Mouse (Mus musculus) midbrain, embryonic 12.5 days (tissue): ENCODE measurements at regions not wholly inside any gene's neighbourhood (a gene's known extent, or its start where the extent isn't known, plus 50 kb on each side); places are given as distances from the start of the nearest gene placed in this dataset.
"Not testable (repeated sequence)": the region's sequence is repeated elsewhere in the genome, so short reads cannot be mapped to it uniquely, and the experiment has no call there.

Experiments used
- ATAC-seq: fragments of 200-750 bp; cut with Nextera tagmentation; 2 replicates; pipeline ENCODE4 v1.8.0; 2017; ENCODE audit warnings: low read depth, moderate TSS enrichment, moderate library complexity; ENCODE audit not compliant: low FRiP score
- H3K27ac ChIP-seq: fragments of 300-500 bp; sonication (generic); replicated peaks from 2 replicates; pipeline ENCODE4 v1.5.1; 2016; ENCODE audit warnings: mild to moderate bottlenecking
- H3K27me3 ChIP-seq: fragments of 300-500 bp; sonication (generic); 2 replicates; pipeline ENCODE4 v1.6.1; 2016; ENCODE audit warnings: mild to moderate bottlenecking
- H3K36me3 ChIP-seq: fragments of 300-500 bp; sonication (generic); 2 replicates; pipeline ENCODE4 v1.6.1; 2016
- H3K4me1 ChIP-seq: fragments of 300-500 bp; sonication (generic); 2 replicates; pipeline ENCODE4 v1.6.1; 2016
- H3K4me2 ChIP-seq: fragments of 300-500 bp; sonication (generic); replicated peaks from 2 replicates; pipeline ENCODE4 v1.6.1; 2016; ENCODE audit warnings: mild to moderate bottlenecking, moderate library complexity
- H3K4me3 ChIP-seq: fragments of 300-500 bp; sonication (generic); 2 replicates; pipeline ENCODE4 v1.5.1; 2016; ENCODE audit warnings: mild to moderate bottlenecking
- H3K9ac ChIP-seq: fragments of 300-500 bp; sonication (generic); replicated peaks from 2 replicates; pipeline ENCODE4 v1.6.1; 2016; ENCODE audit warnings: mild to moderate bottlenecking, moderate library complexity
- H3K9me3 ChIP-seq: fragments of 300-500 bp; sonication (generic); 2 replicates; pipeline ENCODE4 v1.6.1; 2016; ENCODE audit warnings: mild to moderate bottlenecking
- WGBS: fragments of 180-500 bp; shearing (Covaris S2); methylation state at CpG from one replicate; pipeline ENCODE4 v1.1.7; 2016; 5-methylcytosine and 5-hydroxymethylcytosine counted together

- Histone ChIP-seq H3K27me3 (no peaks in the 10 kb centered on the region), H3K36me3 (no peaks in the 10 kb centered on the region), H3K27ac (no peak overlapping the region), H3K9ac (no peak overlapping the region), H3K4me2 (no peak overlapping the region), H3K9me3 (no peaks in the 10 kb centered on the region), H3K4me1 (0 out of 2 replicates have a peak, but pooled peaks cover 4% of the 10 kb centered on the region), H3K4me3 (no peak overlapping the region)
- no peak for ATAC-seq
- WGBS = 64% methylated on average over 2 of the region's 2 CpGs
Observed at GRCm38 (mm10) chr13:6901682-6902081, 253.1 kb upstream of the Pfkp start.

- ATAC-seq = 0 out of 2 replicates have a peak, but pooled peaks have one; percentile 27
- 90% methylated on average over 1 of the region's 1 CpGs for WGBS
- Histone ChIP-seq H3K9me3 (no peaks in the 10 kb centered on the region), H3K27ac (no peak overlapping the region), H3K4me3 (no peak overlapping the region), H3K9ac (no peak overlapping the region), H3K36me3 (no peaks in the 10 kb centered on the region), H3K4me1 (0 out of 2 replicates have a peak, but pooled peaks cover 4% of the 10 kb centered on the region), H3K4me2 (no peak overlapping the region), H3K27me3 (no peaks in the 10 kb centered on the region)
Observed at GRCm38 (mm10) chr13:6897666-6898065, 249.1 kb upstream of the Pfkp start.

- no peaks in the 10 kb centered on the region for H3K36me3 ChIP-seq
- no peak overlapping the region for H3K4me3 ChIP-seq
- no peaks in the 10 kb centered on the region for H3K9me3 ChIP-seq
- no peak for ATAC-seq
- no peak overlapping the region for H3K9ac ChIP-seq
- no peak overlapping the region; the same call in 1 of the 2 replicates for H3K27ac ChIP-seq
- WGBS = 17% methylated on average over 5 of the region's 5 CpGs
- H3K4me1 ChIP-seq = peaks cover 5% of the 10 kb centered on the region; the same call in 1 of the 2 replicates
- no peak overlapping the region for H3K4me2 ChIP-seq
- no peaks in the 10 kb centered on the region for H3K27me3 ChIP-seq
Observed at GRCm38 (mm10) chr13:6891458-6892076, 243.0 kb upstream of the Pfkp start.

GRCm38 (mm10) chr13:6889446-6889845 is 240.9 kb upstream of the Pfkp start:
- H3K9ac ChIP-seq = not testable (repeated sequence)
- 83% methylated on average over 9 of the region's 9 CpGs for WGBS

GRCm38 (mm10) chr13:6888381-6888780 is 239.8 kb upstream of the Pfkp start:
- Histone ChIP-seq H3K9ac (no peak overlapping the region), H3K4me2 (no peak overlapping the region), H3K27me3 (no peaks in the 10 kb centered on the region), H3K9me3 (no peaks in the 10 kb centered on the region), H3K4me1 (peaks cover 5% of the 10 kb centered on the region; the same call in 1 of the 2 replicates), H3K4me3 (no peak overlapping the region), H3K27ac (no peak overlapping the region), H3K36me3 (no peaks in the 10 kb centered on the region)
- 96% methylated on average over 1 of the region's 1 CpGs for WGBS
- no peak for ATAC-seq

More at GRCm38 (mm10) chr13:6889446-6889845, 240.9 kb upstream of the Pfkp start:
- not testable (repeated sequence) for H3K36me3 ChIP-seq, H3K4me3 ChIP-seq, H3K4me2 ChIP-seq, H3K27ac ChIP-seq, H3K27me3 ChIP-seq, ATAC-seq, H3K9me3 ChIP-seq, H3K4me1 ChIP-seq

GRCm38 (mm10) chr13:6877018-6877901 is 228.7 kb upstream of the Pfkp start:
- Histone ChIP-seq H3K36me3 (no peaks in the 10 kb centered on the region), H3K27me3 (no peaks in the 10 kb centered on the region), H3K4me1 (no peaks in the 10 kb centered on the region), H3K9me3 (no peaks in the 10 kb centered on the region), H3K4me3 (no peak overlapping the region), H3K4me2 (no peak overlapping the region), H3K27ac (no peak overlapping the region), H3K9ac (no peak overlapping the region)
- no peak for ATAC-seq
- WGBS = 91% methylated on average over 5 of the region's 5 CpGs

- Histone ChIP-seq H3K36me3 (no peaks in the 10 kb centered on the region), H3K9ac (no peak overlapping the region), H3K4me2 (no peak overlapping the region), H3K4me3 (no peak overlapping the region), H3K9me3 (no peaks in the 10 kb centered on the region), H3K4me1 (no peaks in the 10 kb centered on the region), H3K27me3 (no peaks in the 10 kb centered on the region), H3K27ac (no peak overlapping the region)
- no peak for ATAC-seq
- WGBS = 84% methylated on average over 1 of the region's 1 CpGs
Observed at GRCm38 (mm10) chr13:6862186-6862585, 213.6 kb upstream of the Pfkp start.

GRCm38 (mm10) chr13:6859551-6859950 is 211.0 kb upstream of the Pfkp start:
- Histone ChIP-seq H3K9ac (no peak overlapping the region), H3K9me3 (no peaks in the 10 kb centered on the region), H3K36me3 (no peaks in the 10 kb centered on the region), H3K27ac (no peak overlapping the region), H3K4me1 (peaks cover 11% of the 10 kb centered on the region; the same call in 1 of the 2 replicates), H3K4me3 (no peak overlapping the region), H3K27me3 (no peaks in the 10 kb centered on the region), H3K4me2 (no peak overlapping the region)
- no peak for ATAC-seq
- WGBS = 88% methylated on average over 3 of the region's 3 CpGs

GRCm38 (mm10) chr13:6855199-6856148 is 206.9 kb upstream of the Pfkp start:
- Histone ChIP-seq H3K4me1 (peaks cover 11% of the 10 kb centered on the region; the same call in 1 of the 2 replicates), H3K4me2 (no peak overlapping the region), H3K4me3 (no peak overlapping the region), H3K9me3 (no peaks in the 10 kb centered on the region), H3K27me3 (no peaks in the 10 kb centered on the region), H3K9ac (no peak overlapping the region), H3K27ac (no peak overlapping the region), H3K36me3 (no peaks in the 10 kb centered on the region)
- 52% methylated on average over 10 of the region's 10 CpGs for WGBS
- 0 out of 2 replicates have a peak, but pooled peaks have one; percentile 69 for ATAC-seq

- no peaks in the 10 kb centered on the region for H3K4me1 ChIP-seq
- no peak for ATAC-seq
- H3K9ac ChIP-seq = no peak overlapping the region
- no peaks in the 10 kb centered on the region for H3K27me3 ChIP-seq
- WGBS = 89% methylated on average over 5 of the region's 5 CpGs
- no peaks in the 10 kb centered on the region for H3K36me3 ChIP-seq
- H3K4me2 ChIP-seq = no peak overlapping the region
- no peak overlapping the region for H3K27ac ChIP-seq
- no peaks in the 10 kb centered on the region for H3K9me3 ChIP-seq
- H3K4me3 ChIP-seq = no peak overlapping the region
Observed at GRCm38 (mm10) chr13:6837446-6837845, 188.9 kb upstream of the Pfkp start.

GRCm38 (mm10) chr13:6837075-6837422 is 188.5 kb upstream of the Pfkp start:
- no peaks in the 10 kb centered on the region for H3K9me3 ChIP-seq
- H3K27me3 ChIP-seq = no peaks in the 10 kb centered on the region
- 62% methylated on average over 1 of the region's 1 CpGs for WGBS
- no peaks in the 10 kb centered on the region for H3K36me3 ChIP-seq
- no peak overlapping the region for H3K27ac ChIP-seq
- no peak overlapping the region for H3K4me2 ChIP-seq
- H3K9ac ChIP-seq = no peak overlapping the region
- ATAC-seq = peak; percentile 42; the same call in 1 of the 2 replicates
- no peak overlapping the region for H3K4me3 ChIP-seq
- H3K4me1 ChIP-seq = no peaks in the 10 kb centered on the region
